Mouse (Mus musculus): ENCODE measurements at regions not wholly inside any gene's neighbourhood (a gene's known extent, or its start where the extent isn't known, plus 50 kb on each side); places are given as distances from the start of the nearest gene placed in this dataset.

DNA sequence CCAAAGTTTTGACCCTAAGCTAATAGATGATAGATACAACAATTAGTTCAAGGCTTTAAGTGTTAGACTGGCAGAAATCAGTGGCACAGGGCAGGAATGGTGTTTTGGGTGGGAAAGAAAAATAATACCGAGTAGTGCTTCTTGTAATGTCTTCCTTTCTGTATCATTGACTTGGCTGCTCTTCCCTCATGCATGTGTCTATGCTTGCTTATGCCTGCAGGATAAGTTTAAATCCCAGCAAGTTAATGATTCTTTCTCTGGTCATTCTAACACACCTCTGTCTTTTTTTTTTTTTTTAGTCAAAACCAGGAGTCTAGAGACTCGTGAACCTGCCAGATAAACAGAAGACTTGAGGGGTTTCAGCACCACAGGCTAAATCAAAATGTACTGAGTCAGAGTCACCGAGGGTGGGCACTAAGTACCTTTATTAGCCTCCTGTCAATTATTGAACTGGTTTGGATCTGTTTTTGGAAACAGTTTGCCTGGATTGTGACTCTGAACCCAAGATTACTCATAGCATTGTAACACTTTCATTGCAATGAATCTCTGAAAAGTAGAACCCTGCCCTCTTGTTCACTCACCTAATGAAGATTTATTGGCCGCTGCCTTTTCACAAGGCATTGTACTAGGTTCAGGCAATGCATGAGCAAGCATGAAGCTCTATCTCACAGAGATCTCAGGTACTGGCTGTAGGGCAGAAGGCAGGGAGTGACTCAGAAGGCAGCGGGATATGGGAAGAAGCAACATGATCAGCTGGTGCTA is 374.8 kb upstream of the A1bg start:
- DNase-seq (ENCODE audit: low spot score in 2 of 2): no peak

DNA sequence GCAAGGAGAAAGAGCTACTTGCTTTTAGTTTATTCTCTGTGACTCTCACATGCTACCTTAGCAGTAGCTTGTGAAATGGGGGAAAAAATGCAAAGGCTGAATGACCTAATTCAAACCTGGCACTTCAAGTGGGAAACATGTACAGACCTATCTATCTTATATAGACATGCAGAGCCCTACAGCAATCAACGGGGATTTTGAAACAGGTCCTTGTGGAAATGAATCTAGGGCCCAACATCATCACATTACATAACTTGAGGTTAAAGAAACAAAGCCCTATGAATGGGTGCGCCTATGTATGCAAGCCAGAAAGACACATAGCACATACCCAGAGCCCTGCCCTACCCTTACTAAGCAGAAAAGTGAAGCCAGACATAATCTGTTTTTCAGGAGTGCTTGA is 371.8 kb upstream of the A1bg start:
- no peak for DNase-seq (ENCODE audit: low spot score in 2 of 2)

DNA sequence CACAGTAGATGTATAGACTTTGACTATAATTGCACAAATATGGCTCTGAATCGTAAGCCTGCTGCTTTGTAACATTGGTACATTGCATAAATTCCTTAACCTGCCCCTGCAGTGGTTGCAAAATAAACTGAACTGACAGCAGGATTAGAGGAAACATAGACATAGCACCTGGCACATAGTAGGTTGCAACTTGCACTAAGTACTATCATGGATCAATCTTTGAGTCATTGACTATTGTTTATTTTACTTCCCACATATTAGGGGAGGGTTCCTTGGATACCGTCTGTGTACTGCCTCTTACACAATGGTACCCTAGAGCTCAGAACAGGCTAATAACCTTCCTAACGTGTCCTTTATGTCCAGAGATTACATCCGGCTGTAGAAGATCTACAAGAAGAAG is 371.3 kb upstream of the A1bg start:
- no peak for DNase-seq (ENCODE audit: low spot score in 2 of 2)

DNA sequence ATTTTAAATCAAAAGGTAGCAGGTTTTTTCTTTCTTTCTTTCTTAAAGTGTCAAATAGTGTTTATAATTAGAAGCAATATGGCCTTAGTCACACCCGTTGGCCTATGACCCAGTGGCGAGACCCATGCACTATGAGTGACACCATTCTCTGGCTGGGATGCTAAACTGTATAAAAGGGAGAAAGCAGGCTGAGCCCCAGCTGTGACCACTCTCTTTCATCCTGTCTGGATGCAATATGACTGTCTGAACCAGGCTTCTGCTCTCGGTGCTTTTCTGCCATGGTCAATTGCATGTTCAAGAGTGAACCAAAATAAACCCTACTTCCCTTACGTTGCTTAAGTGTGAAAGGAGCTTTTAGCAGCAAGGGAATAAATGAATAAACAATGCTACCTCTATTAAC is 346.0 kb upstream of the A1bg start:
- DNase-seq (ENCODE audit: low spot score in 2 of 2): no peak

DNA sequence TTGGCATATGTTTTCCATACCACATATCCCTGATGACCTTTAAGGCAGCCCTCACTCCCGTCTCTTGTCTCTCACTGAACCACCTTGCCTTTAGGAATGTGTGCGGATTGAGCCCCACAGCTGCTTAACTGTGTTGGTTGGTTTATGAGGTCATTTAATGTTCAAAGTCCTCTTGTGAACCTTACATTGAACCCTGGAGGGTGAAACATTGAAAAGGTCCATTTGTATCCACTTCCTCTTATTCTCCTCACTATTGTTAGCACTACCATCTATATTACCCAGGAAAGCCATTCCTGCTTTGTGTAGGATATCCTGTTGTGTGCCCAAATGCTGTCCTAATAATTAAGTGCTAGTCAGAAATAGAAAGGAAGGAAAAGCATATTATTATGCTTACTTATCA is 336.2 kb upstream of the A1bg start:
- DNase-seq (ENCODE audit: low spot score in 2 of 2): no peak

DNA sequence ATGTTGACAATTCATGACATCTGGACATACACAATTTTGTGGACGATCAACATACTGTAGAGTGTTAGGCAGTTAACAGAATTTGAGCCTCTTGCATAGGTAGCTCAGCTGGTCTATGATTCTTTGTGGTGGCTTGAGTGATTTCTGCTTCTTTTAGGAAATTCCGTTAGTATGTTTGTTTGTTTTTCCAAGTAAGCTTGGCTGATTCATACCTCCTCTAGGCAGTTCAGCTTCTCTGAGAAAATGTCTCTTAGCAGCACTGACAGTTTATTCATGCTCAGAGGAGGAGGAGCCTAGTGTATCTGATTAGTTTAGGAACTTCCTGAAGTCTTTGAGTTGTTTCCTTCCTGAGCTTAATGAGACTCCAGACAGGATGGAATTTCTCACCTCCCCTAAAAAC is 321.7 kb upstream of the A1bg start:
- DNase-seq (ENCODE audit: low spot score in 2 of 2): no peak

DNA sequence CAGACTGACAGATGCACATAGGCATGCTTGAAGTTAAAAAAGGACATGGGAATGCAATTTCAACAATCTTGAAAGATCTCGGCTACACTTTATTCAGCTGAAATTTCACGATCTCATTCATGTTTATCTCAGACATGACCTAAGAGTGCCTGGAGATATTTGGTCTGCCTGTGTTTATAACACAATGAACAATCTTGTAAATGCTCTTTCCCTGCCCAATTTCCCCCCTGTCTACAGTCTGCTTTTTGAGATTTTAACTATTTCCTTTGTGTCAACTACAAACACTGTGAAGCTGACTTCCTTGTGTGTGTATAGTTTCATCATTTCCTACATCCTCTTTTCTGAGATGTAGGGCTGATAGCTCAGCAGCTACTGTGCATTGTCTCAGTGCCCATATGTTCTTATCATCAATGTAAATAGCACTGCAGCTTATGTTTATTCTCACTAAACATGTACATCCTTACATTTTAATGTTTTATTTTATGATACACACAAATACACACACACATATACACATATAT is 319.4 kb upstream of the A1bg start:
- no peak for DNase-seq (ENCODE audit: low spot score in 2 of 2)

DNA sequence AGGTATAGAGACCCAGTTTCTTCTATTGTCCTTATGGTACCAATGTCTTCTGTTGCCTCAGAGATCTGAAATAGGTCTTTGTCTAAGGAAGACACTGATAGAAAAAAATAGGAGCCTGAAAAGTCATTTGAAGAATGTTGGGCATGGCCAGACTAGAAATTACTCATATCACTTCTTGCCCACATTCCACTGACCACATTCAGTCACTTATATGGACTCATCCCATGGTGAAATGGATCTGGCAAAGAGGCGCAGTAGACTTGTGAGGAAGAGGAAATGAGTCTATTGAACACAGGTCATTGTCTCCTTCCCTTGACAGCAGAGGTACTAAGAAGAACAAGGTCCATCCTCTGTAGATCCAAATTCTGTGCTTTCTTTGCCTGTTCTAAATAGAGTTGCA is 318.9 kb upstream of the A1bg start:
- no peak for DNase-seq (ENCODE audit: low spot score in 2 of 2)

DNA sequence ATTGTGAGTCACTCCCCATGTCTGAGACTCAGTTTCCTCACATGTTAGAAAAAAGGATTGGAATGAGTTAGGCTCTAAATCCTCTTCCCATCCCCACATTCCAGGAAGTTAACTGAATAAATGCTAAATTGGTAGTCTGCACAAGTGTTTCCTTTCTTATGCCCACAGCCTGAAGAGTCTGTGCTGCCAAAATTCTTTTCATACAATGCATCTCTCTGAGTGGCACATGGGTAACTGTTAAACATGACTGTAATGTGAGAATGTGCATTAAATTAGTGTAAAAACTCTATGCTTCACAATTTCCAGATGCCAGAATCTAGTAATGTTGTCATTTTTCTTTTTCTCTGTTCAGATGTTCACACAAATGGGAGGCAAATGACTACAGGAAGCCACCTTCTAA is 317.5 kb upstream of the A1bg start:
- DNase-seq (ENCODE audit: low spot score in 2 of 2): no peak

DNA sequence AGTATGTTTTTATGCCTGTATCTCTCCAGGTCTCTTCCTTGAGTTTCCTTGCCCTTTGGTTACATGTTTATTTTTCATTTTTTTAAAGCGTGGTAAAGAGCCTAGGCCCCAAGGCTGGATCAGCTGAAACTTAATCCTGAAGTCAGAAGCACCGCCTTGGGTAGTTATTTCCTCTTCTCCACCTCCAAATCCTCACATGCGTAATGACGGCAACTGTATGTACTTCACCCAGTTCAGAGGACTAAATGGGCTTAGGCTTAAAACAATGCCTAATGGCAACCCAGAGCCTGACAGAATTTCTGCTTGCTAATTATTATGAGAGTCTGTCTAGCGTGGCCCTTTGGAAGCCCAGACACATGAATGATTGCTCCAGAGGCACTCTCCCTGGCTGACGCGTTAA is 316.6 kb upstream of the A1bg start:
- no peak for DNase-seq (ENCODE audit: low spot score in 2 of 2)

DNA sequence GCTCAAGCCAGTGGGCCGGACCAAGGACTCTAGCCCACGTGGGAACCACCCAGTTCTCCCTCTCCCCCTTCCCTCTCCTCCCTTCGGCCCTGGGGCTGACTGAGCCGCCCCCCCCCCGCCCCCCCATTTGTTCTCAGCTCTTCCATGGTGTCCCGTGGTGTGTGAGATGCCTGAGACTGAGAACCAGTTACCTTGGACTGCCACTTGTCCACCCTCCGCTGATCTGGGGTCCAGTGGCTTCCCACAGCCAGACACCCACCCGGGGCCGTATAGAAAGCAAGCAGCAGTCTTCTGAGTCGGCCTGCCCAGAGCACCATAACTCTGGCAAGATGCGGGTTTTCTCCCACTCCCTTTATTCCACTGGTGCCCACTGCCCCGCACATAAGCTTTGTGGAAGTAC is 316.2 kb upstream of the A1bg start:
- DNase-seq (ENCODE audit: low spot score in 2 of 2): no peak

DNA sequence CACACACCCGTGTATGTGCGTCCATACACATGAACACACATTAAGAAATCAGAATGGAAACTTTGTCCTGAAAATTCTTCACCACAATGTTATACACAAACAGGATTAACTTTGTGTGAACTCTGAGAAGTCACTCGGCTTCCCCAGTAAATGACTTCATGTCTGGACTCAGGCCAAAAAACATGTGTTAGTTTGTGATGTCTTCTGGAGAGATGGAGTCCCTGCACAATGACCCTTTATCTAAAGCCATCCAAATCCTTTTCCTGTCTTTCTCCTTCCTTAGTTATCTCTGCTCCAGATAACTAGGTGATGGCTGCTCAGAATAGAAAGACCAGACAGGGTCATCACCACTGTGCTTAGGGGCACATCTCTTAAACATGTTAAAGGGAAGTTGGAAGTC is 306.8 kb upstream of the A1bg start:
- DNase-seq (ENCODE audit: low spot score in 2 of 2): no peak

DNA sequence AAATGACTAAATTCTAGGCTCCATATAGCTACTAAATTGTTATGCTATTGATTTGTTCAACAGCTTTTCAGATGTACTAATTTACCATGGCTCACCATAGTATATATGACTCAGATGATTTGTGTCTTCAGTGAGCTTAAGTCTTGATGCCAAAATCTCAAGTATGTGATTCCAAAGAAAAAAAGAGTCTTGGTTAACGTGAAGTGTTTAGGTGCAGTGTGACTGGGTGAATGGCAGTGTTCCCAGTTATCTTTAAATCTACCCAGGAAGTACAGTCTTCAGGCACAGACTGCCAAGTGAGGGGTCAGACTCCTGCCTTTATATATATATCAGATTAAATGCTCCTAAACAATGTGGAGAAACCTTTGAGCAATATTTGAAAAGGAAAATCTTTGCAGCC is 300.1 kb upstream of the A1bg start:
- no peak for DNase-seq (ENCODE audit: low spot score in 2 of 2)

DNA sequence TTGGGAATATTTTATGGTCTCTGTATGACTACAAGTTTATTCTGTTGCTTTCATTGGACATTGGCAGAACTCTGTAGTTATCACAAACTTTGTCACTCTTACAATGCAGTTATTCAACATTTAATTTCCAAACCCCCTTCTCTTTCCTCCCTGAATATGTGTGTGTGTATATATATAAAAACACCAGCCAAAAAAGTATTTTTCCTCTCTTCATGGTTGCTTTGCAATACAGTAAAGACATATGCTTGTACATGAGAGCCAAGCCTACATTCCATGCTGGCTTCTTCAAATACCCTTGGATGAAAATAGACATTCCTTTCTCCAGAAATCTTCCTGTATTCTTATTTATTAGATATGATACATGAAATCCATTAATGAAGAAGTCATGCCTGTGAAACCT is 287.3 kb upstream of the A1bg start:
- no peak for DNase-seq (ENCODE audit: low spot score in 2 of 2)

DNA sequence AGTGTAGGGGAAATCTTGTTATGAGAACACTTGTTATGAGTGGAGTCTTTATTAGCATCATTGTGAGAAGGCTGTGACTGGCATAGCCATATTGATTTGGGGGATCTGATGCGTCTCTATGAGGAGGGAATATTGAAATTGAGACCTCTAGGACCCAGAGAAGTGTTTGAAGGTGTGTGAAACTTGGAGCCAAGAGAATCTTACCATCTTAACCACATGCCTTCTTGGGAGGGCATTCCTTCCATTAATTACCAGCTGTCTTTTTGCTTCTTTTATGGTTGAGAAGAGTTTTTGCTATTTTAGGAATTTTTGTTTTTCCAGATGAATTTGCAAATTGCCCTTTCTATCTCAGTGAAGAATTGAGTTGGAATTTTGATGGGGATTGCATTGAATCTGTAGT is 267.2 kb upstream of the A1bg start:
- DNase-seq (ENCODE audit: low spot score in 2 of 2): no peak

DNA sequence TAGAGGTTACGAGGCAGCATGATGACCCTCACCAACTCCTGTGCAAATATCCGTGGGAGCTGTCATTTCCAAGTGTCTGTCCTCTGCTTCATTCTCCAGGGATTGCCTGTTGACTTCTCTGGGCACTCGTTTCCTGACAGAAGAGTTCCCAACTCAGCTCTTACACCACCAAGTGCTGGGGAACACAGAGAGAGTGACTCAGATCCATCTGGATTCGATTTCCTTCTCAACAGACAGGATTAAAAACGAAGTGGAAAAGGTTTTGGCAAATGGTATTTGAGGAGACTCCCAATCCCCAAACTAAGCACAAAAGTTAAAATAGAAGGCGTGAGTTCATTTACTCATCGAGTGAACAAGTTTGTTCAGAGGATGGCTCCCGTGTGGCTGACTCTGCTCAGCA is 266.7 kb upstream of the A1bg start:
- no peak for DNase-seq (ENCODE audit: low spot score in 2 of 2)

DNA sequence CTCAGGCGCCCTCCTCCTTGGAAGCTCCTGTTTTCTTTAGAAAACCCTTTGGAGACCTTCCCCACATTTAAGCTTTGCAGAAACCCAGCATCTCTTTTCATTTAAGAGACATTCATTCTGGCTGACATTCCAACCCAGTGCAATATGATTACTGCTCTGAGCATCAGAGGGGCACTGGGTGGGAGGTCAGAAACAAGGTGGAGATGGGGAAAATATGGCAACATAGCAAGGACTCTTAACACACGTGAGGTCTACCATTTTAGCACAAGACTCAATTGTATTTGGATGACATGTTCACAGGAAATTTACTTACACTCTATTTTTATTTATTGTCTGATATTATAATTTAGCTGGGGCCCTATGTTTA is 261.8 kb upstream of the A1bg start:
- DNase-seq (ENCODE audit: low spot score in 2 of 2): no peak

DNA sequence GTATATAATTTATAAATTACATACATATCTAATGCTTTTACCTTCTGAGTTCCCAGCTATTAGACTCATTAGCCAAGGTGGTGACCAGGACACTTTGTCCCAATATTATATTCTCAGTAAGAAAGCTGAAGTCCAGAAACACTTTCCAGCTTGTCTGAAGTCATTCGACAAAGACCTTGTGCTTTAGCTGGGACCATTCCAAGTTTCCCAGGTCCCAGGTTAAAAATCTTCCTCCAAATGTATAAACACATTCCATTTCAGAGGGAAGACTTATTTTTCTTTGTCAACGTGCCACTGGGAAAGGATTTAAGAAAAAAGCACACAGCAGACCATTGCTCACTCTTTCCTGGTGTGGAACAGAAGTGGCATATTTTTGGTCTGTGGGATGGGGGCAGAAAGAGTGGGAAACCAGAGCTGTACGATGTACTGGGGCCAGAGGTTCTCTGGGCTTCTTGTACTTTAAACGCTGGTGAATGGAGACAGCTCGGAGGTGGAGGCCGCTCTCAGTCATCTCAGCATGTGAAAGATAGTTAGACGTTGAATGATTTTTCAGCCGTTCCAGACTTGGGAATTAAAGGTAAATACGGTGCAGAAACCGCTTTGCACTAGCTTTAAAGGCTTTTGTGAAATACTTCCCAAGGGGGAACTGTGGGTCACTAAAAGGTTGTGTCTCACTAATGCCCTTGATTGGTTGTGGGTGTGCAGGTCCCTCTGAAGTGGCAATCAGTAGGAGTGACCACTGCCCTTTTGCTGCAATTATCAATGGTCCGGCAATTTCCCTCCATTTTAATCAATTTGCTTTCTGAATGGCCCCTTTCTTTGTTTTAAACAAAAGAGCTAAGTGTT is 261.2 kb upstream of the A1bg start:
- DNase-seq (ENCODE audit: low spot score in 2 of 2): no peak

DNA sequence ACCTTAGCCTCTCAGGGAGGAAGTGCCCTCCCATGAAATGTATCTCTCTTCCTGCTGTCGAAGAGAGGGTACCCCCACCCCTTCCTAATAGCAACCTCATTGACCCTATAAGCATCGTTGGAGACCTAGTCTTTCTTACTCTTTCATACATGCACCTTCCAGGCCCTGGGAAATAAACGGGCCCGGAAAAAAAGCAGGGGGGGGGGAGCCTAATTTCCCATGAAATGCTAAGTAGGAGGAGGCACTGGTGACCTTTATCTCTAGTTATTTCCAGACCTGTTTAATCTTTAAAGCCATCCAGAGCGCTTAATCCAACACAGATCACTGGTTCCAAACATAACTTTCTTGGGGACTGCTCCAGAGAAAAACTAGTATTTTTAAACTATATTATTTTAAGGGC is 260.5 kb upstream of the A1bg start:
- DNase-seq (ENCODE audit: low spot score in 2 of 2): no peak

DNA sequence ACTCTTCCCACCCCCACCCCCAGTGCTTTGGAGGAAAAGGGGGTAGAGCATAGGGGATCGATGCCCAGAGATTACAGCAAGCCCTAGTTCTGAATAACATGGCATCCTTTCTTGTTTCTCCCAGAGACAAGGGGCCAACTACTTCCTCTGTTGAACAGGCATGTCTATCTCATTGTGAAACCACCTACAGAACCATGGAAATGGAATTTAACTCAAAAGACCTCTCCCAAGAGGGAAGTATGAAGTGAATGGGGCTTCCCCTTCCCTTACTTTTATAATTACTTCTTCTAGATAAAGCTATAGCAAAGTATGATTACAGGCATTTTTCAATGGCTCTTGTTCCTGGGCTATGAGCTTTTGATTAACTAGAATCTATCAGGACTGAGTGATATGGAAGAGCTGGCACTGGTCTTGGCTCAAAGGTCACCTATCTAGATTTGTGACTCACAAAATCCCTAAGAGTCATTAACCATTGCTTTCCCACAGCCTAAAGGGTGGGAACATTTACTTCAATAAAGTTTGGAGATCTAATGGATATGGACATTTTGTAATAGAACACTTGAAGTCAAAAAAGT is 246.1 kb upstream of the A1bg start:
- no peak for DNase-seq (ENCODE audit: low spot score in 2 of 2)

DNA sequence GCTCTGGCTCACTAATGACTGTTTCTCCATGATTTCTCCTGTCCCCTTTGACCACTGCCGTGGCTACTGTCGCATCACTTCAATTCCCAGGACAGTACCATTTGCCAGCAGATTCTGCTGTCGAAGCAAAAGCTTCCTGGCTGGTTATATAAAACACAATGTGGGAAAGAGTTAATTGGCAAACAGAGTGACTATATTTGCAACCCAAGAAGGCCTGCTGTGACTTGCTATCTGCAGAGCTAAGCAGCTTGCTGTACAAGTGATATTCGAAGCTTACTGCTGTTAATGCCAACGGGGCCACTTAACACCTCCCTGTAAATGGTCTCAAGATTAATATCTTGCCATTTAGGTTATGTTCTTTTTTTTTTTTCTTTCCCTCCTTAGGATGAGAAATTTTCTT is 242.2 kb upstream of the A1bg start:
- no peak for DNase-seq (ENCODE audit: low spot score in 2 of 2)

DNA sequence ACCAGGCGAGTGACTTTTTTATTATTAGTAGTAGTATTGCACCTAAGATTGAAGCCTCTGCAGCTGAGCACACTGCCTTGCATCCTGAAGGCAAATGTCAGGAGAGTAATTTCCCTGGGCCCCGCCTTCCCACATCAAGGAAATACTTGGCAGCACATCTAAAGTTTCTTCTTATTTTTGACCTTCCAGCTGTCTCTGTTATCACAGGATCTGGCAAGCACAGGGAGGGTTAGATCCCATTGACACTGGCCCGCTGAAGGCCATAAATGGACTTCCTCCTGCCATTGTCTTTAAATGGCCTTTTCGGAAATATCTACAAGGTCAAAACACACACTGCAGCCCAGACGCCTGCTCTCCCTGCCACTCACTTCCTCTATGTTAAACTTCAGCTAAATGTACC is 238.6 kb upstream of the A1bg start:
- DNase-seq (ENCODE audit: low spot score in 2 of 2): no peak

DNA sequence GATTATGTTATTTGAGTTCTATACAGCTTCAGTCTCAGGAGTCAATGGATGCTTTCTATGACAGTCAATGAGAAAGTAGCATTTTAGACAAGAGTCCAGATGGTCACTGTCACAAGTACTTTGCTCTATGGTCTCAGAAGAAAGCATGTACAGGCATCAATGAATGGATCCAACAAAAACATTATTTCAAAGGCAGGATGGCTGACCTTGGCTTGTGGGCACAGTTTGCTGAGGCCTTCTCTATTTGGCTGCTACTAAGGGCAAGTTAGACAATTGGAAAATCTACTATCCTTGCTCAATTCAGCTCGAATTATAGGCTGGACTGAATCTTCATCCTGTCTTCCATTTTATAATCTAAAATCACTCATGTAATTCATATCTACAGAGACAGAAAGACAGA is 237.9 kb upstream of the A1bg start:
- DNase-seq (ENCODE audit: low spot score in 2 of 2): no peak
